Mouse (Mus musculus) heart, embryonic 15.5 days (tissue): ENCODE measurements around the gene Dnmt3b. TPM values are rescaled to one million over a fixed set of nuclear protein-coding genes. Genes with fewer than 3 reads are reported as not detected.

Source experiments
- ATAC-seq: fragments of 200-750 bp; cut with Nextera tagmentation; replicated peaks from 2 replicates; pipeline ENCODE4 v1.8.0; 2017; ENCODE audit warnings: low read depth, moderate TSS enrichment; ENCODE audit not compliant: insufficient number of reproducible peaks, insufficient read depth, low FRiP score
- H3K27ac ChIP-seq: fragments of 300-500 bp; sonication (generic); 2 replicates; pipeline ENCODE4 v1.5.1; 2015; ENCODE audit warnings: mild to moderate bottlenecking, inconsistent platforms
- H3K27me3 ChIP-seq: fragments of 300-500 bp; sonication (generic); 2 replicates; pipeline ENCODE4 v1.6.1; 2015; ENCODE audit warnings: inconsistent platforms
- H3K36me3 ChIP-seq: fragments of 300-500 bp; sonication (generic); 2 replicates; pipeline ENCODE4 v1.6.1; 2015; ENCODE audit warnings: mild to moderate bottlenecking, inconsistent platforms
- H3K4me1 ChIP-seq: fragments of 300-500 bp; sonication (generic); replicated peaks from 2 replicates; pipeline ENCODE4 v1.6.1; 2015; ENCODE audit warnings: inconsistent platforms
- H3K4me2 ChIP-seq: fragments of 300-500 bp; sonication (generic); 2 replicates; pipeline ENCODE4 v1.6.1; 2015; ENCODE audit warnings: inconsistent platforms, mild to moderate bottlenecking, moderate library complexity
- H3K4me3 ChIP-seq: fragments of 300-500 bp; sonication (generic); 2 replicates; pipeline ENCODE4 v1.5.1; 2015; ENCODE audit warnings: mild to moderate bottlenecking, inconsistent platforms
- H3K9ac ChIP-seq: fragments of 300-500 bp; sonication (generic); 2 replicates; pipeline ENCODE4 v1.6.1; 2015; ENCODE audit warnings: mild to moderate bottlenecking, inconsistent platforms
- H3K9me3 ChIP-seq: fragments of 300-500 bp; sonication (generic); replicated peaks from 2 replicates; pipeline ENCODE4 v1.6.1; 2016; ENCODE audit warnings: inconsistent platforms
- WGBS: fragments of 180-500 bp; shearing (Covaris S2); methylation state at CpG from one replicate; pipeline ENCODE4 v1.1.7; 2015; ENCODE audit warnings: mixed read lengths; 5-methylcytosine and 5-hydroxymethylcytosine counted together
- polyA plus RNA-seq: library from polyadenylated mRNA; unstranded; fragments of >200 nt; fragmentation: Nextera tagmentation; extraction: Ambion mirVana; gene quantifications from 2 replicates; pipeline ENCODE4 v1.2.1, GENCODE M21; 2015

The Dnmt3b gene
- polyA plus RNA-seq, 1 experiment from 2014 or later, result 3.6 TPM

GRCm38 (mm10) chr2:153723098-153723497, 73.8 kb downstream of the Dnmt3b start:
- H3K4me1 ChIP-seq, result no peaks in the 10 kb centered on the region
- H3K27me3 ChIP-seq, result no peaks in the 10 kb centered on the region
- H3K9ac ChIP-seq, result no peak overlapping the region
- no peaks in the 10 kb centered on the region for H3K36me3 ChIP-seq
- no peak overlapping the region for H3K4me3 ChIP-seq
- peaks cover 4% of the 10 kb centered on the region; the same call in 1 of the 2 replicates for H3K9me3 ChIP-seq
- 57% methylated on average over 1 of the region's 1 CpGs for WGBS
- no peak for ATAC-seq
- H3K4me2 ChIP-seq, result no peak overlapping the region
- no peak overlapping the region for H3K27ac ChIP-seq

DNA sequence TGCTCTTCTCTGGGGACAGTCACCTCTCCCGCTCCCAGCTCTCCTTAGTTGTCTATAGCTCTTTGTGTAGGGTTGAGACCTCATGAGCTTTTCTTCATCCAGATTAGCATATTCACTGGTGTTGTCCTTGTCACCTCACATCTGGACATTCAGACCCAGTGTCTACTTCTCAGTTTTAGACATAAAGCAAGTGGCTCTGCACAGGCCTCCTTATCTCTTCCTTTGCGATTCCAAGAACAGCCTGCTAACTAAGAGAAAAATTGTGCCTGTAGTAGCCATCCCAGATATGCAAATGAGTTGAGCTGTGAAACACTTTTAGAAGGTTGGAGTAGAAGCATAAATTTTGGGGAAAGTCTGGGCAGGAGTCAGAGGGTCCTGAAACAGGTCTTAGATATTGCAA, 75.2 kb downstream of the Dnmt3b start:
- WGBS, result 47% methylated on average over 2 of the region's 2 CpGs

GRCm38 (mm10) chr2:153724871-153725270, 75.6 kb downstream of the Dnmt3b start:
- no peaks in the 10 kb centered on the region for H3K4me1 ChIP-seq
- no peak overlapping the region for H3K27ac ChIP-seq
- ATAC-seq, result no peak
- H3K4me3 ChIP-seq, result no peak overlapping the region
- H3K36me3 ChIP-seq, result no peaks in the 10 kb centered on the region
- no peak overlapping the region for H3K9ac ChIP-seq
- 61% methylated on average over 2 of the region's 2 CpGs for WGBS
- H3K27me3 ChIP-seq, result no peaks in the 10 kb centered on the region
- peaks cover 4% of the 10 kb centered on the region; the same call in 1 of the 2 replicates for H3K9me3 ChIP-seq
- H3K4me2 ChIP-seq, result no peak overlapping the region

More for the DNA sequence above, 75.2 kb downstream of the Dnmt3b start:
- Histone ChIP-seq H3K9ac (no peak overlapping the region), H3K36me3 (no peaks in the 10 kb centered on the region), H3K9me3 (peaks cover 4% of the 10 kb centered on the region; the same call in 1 of the 2 replicates), H3K27me3 (no peaks in the 10 kb centered on the region), H3K4me1 (no peaks in the 10 kb centered on the region), H3K27ac (no peak overlapping the region), H3K4me3 (no peak overlapping the region), H3K4me2 (no peak overlapping the region)
- ATAC-seq, result no peak

DNA sequence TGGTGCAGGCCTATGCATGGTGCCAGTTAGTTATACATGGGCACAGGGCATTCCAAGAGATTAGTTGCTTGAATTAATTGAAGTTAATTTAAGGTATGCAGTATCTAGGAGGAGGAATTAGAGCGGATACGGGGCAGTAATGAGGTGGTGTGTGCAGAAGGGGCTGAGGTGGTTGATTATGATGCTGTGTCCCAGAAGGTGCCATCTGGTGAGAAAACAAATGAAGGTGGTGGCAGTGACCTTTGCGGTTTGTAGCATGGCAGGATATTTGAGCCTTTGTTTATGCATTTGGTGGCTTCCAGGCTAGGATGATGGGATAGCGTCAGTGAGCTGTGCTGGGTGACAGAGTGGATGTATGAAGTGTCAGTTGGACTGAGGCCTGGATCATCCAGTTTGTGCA, 76.0 kb downstream of the Dnmt3b start:
- no peaks in the 10 kb centered on the region for H3K4me1 ChIP-seq
- no peak overlapping the region for H3K27ac ChIP-seq
- no peak overlapping the region for H3K4me3 ChIP-seq
- no peaks in the 10 kb centered on the region for H3K36me3 ChIP-seq
- H3K9ac ChIP-seq, result no peak overlapping the region
- 89% methylated on average over 4 of the region's 4 CpGs for WGBS
- H3K9me3 ChIP-seq, result peaks cover 4% of the 10 kb centered on the region; the same call in 1 of the 2 replicates
- no peaks in the 10 kb centered on the region for H3K27me3 ChIP-seq
- no peak overlapping the region for H3K4me2 ChIP-seq
- no peak for ATAC-seq

DNA sequence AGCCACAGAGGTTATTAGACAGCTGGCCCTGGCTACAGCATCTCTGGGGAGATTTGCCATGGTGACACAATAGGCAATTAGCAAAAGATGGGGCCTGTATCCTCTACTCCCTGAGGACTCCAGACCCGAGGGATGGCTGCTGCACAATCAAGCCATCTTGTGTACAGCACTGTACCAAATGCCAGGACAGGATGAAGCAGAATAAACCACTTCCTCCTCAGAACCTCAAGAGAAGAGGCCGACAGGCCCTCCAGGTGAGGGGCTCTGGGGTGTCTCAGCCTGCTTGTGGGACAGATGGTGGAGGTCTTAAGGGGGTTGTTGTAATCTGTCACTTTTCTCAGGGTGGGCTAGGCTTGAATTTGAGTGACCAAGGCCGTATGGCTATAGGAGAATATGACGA, 84.8 kb downstream of the Dnmt3b start:
- no peak overlapping the region for H3K9ac ChIP-seq
- H3K27me3 ChIP-seq, result no peaks in the 10 kb centered on the region
- no peaks in the 10 kb centered on the region for H3K36me3 ChIP-seq
- H3K4me1 ChIP-seq, result no peaks in the 10 kb centered on the region
- no peak for ATAC-seq
- H3K9me3 ChIP-seq, result no peaks in the 10 kb centered on the region
- H3K4me2 ChIP-seq, result no peak overlapping the region
- H3K4me3 ChIP-seq, result no peak overlapping the region
- WGBS, result 75% methylated on average over 4 of the region's 4 CpGs
- H3K27ac ChIP-seq, result no peak overlapping the region

Other genes with a start within 250 kb of the Dnmt3b start
- gene 4930404H24Rik, start 156.7 kb upstream of the Dnmt3b start, polyA plus RNA-seq, result not detected in 2 replicates
- gene Nol4l, start 119.5 kb upstream of the Dnmt3b start, polyA plus RNA-seq, result 6.9 and 10.9 TPM in 2 replicates
- gene Commd7, start 16.7 kb upstream of the Dnmt3b start, polyA plus RNA-seq, result 52.4 and 57.0 TPM in 2 replicates
- gene Dnmt3c, start 47.2 kb downstream of the Dnmt3b start, polyA plus RNA-seq, result not detected in 2 replicates
- 210 and 241 TPM in 2 replicates for gene Mapre1, start 91.8 kb downstream of the Dnmt3b start, polyA plus RNA-seq
- gene Efcab8, start 130.5 kb downstream of the Dnmt3b start, polyA plus RNA-seq, result 0.16 TPM in 1 of 2 replicates, not detected in the other
- not detected in 2 replicates for gene Sun5, start 221.6 kb downstream of the Dnmt3b start, polyA plus RNA-seq
- gene Bpifb2, start 225.6 kb downstream of the Dnmt3b start, polyA plus RNA-seq, result not detected in 2 replicates